Mouse (Mus musculus): ENCODE results near the gene Lrmda. TPM values are rescaled to one million over a fixed set of nuclear protein-coding genes. Genes with fewer than 3 reads are reported as not detected.

Gene Lrmda
- polyA plus RNA-seq, 1 experiment from 2014 or later = 1.8 TPM

DNA sequence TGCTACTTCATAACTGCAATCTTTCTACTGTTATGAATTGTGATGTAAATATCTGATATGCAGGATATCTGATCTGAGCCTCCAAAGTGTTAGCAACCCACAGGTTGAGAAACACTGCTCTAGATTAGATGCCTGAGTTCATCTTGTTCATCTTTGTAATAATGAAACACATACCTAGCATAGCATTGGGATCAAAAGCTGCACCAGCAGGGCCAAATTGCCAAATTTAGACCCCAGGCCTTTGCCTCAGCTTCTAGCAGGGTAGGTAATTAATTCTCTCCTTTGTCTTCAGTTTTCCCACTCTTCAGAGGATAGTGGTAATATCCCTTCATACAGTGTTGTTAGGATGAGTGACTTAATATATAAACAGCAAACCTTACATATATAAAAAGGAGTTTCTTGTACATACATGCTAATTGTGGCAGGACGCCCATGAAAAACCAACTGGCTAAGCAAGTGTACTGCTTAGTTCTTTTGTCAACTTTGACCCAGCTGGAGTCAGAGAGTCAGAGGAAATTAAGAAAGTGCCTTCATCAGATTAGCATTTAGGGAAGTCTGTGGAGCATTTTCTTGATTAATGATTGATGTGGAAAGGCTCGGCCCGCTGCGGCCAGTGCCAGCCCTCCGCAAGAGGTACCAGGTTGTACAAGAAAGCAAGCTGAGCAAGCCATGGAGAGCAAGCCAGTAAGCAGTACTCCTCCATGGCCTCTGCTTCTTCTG is 315.7 kb downstream of the Lrmda start:
- 90% methylated on average over 5 of the region's 5 CpGs for WGBS
- Histone ChIP-seq H3K36me3 (ENCODE audit: control insufficient read depth, insufficient read depth) (no peaks in the 10 kb centered on the region), H3K27ac (ENCODE audit: low read depth, low read length) (no peak overlapping the region), H3K4me1 (replicated peaks; ENCODE audit: control insufficient read depth, insufficient read depth, low read length) (no peaks in the 10 kb centered on the region), H3K27me3 (replicated peaks; ENCODE audit: control insufficient read depth, insufficient read depth, low read length) (no peaks in the 10 kb centered on the region), H3K9ac (ENCODE audit: low read depth, low read length) (no peak overlapping the region), H3K9me3 (ENCODE audit: control insufficient read depth) (no peaks in the 10 kb centered on the region), H3K4me3 (ENCODE audit: low read depth, low read length) (no peak overlapping the region), H3K4me2 (replicated peaks; ENCODE audit: low read depth) (no peak overlapping the region)
- ATAC-seq = no peak
- no peak for TF ChIP-seq CTCF (IDR thresholded peaks at IDR 0.05; ENCODE audit: low read depth)

DNA sequence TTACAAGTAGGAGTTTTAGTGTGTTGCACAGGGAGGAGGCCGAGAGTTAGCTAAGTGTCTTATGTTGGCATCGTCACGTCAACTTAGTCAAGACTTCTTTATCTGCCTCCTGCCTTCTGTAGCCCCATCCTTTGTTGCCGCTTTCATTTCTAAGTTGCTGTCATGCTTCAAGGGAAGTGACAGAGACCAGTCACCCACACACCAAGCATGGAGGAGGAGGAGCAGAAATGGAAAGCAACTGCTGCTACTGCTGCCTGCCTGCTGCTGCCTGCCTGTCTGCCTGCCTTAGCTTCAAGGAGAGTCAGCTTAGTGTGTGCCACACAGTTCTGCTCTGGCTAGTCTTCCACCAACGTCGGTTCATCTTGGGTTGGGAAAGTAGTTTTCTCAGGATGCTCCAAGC is 319.7 kb downstream of the Lrmda start:
- no peaks in the 10 kb centered on the region for H3K27me3 ChIP-seq (replicated peaks; ENCODE audit: control insufficient read depth, insufficient read depth, low read length)

DNA sequence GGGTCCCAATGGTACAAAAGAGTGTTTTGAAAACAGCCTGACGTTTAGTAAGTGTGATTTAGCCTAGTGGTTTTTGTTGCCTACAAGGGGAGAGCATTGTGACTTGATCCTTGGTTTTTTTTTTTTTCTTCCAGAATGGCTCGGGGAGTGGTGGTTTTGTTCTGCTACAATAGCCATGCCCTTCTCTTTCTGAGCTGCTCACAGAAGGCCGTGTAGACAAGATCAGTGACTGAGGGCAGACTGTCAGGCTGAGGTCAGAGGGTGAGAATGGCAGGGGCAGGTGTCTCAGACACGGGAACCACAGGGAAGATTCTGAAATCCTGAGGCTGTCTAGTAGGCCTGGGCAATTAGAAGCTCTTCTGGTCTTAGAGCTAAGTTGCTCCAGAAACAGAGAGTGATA is 323.8 kb downstream of the Lrmda start:
- H3K27ac ChIP-seq (ENCODE audit: low read depth, low read length) = no peak overlapping the region
- TF ChIP-seq CTCF (IDR thresholded peaks at IDR 0.05; ENCODE audit: low read depth) = no peak
- H3K4me2 ChIP-seq (replicated peaks; ENCODE audit: low read depth) = no peak overlapping the region
- H3K4me1 ChIP-seq (replicated peaks; ENCODE audit: control insufficient read depth, insufficient read depth, low read length) = no peaks in the 10 kb centered on the region
- H3K4me3 ChIP-seq (ENCODE audit: low read depth, low read length) = no peak overlapping the region
- no peaks in the 10 kb centered on the region for H3K9me3 ChIP-seq (ENCODE audit: control insufficient read depth)
- 63% methylated on average over 4 of the region's 4 CpGs for WGBS
- ATAC-seq = no peak
- no peaks in the 10 kb centered on the region for H3K27me3 ChIP-seq (replicated peaks; ENCODE audit: control insufficient read depth, insufficient read depth, low read length)
- no peak overlapping the region for H3K9ac ChIP-seq (ENCODE audit: low read depth, low read length)
- H3K36me3 ChIP-seq (ENCODE audit: control insufficient read depth, insufficient read depth) = no peaks in the 10 kb centered on the region

More for the DNA sequence above, 319.7 kb downstream of the Lrmda start:
- Histone ChIP-seq H3K27ac (ENCODE audit: low read depth, low read length) (no peak overlapping the region), H3K4me1 (replicated peaks; ENCODE audit: control insufficient read depth, insufficient read depth, low read length) (no peaks in the 10 kb centered on the region), H3K9ac (ENCODE audit: low read depth, low read length) (no peak overlapping the region), H3K4me3 (ENCODE audit: low read depth, low read length) (no peak overlapping the region), H3K36me3 (ENCODE audit: control insufficient read depth, insufficient read depth) (no peaks in the 10 kb centered on the region), H3K4me2 (replicated peaks; ENCODE audit: low read depth) (no peak overlapping the region), H3K9me3 (ENCODE audit: control insufficient read depth) (no peaks in the 10 kb centered on the region)
- ATAC-seq = no peak
- 65% methylated on average over 6 of the region's 6 CpGs for WGBS
- TF ChIP-seq CTCF (IDR thresholded peaks at IDR 0.05; ENCODE audit: low read depth) = no peak

DNA sequence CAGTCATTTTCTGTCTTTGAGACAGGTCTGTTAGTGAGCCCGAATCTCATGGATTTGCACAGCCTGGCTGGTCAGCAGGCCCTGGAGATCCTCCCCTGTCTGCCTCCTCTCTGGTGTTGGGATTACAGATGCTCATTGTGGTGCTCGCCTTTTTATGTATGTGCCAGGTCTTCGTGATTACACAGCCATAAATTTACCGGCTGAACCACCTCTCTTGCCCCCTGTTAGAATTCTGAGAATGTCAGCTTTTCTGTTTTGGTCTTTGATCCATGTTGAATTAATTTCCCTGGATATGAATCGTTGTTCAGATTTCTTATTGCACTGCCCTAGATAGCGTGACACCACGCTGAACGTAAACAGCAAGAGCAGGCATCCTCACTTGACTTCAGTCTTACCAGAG is 325.7 kb downstream of the Lrmda start:
- H3K36me3 ChIP-seq (ENCODE audit: control insufficient read depth, insufficient read depth) = no peaks in the 10 kb centered on the region
- H3K4me3 ChIP-seq (ENCODE audit: low read depth, low read length) = no peak overlapping the region
- H3K4me2 ChIP-seq (replicated peaks; ENCODE audit: low read depth) = no peak overlapping the region
- no peak overlapping the region for H3K9ac ChIP-seq (ENCODE audit: low read depth, low read length)
- no peak for TF ChIP-seq CTCF (IDR thresholded peaks at IDR 0.05; ENCODE audit: low read depth)
- 74% methylated on average over 8 of the region's 8 CpGs for WGBS
- H3K27me3 ChIP-seq (replicated peaks; ENCODE audit: control insufficient read depth, insufficient read depth, low read length) = no peaks in the 10 kb centered on the region
- no peaks in the 10 kb centered on the region for H3K4me1 ChIP-seq (replicated peaks; ENCODE audit: control insufficient read depth, insufficient read depth, low read length)
- no peaks in the 10 kb centered on the region for H3K9me3 ChIP-seq (ENCODE audit: control insufficient read depth)
- no peak for ATAC-seq
- no peak overlapping the region for H3K27ac ChIP-seq (ENCODE audit: low read depth, low read length)

DNA sequence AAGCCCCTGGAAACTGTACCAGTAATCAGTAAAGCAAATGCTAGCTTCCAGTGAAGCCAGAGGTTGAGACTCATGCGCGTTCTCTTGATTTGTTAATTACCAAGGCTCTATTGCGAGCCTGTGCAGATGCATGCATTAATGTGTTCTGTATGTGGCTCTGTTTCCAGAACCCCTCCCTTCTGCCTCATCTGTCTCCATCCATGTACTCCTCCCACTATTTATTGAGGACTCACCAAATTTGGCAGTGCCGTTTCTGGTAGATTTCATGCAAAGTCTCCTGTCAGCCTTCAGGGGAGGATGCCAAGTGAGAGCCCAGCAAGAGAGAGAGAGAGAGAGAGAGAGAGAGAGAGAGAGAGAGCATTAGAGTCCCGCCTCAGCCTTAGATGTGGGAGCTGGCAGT is 334.1 kb downstream of the Lrmda start:
- Histone ChIP-seq H3K4me1 (replicated peaks; ENCODE audit: control insufficient read depth, insufficient read depth, low read length) (no peaks in the 10 kb centered on the region), H3K27ac (ENCODE audit: low read depth, low read length) (no peak overlapping the region), H3K9ac (ENCODE audit: low read depth, low read length) (no peak overlapping the region), H3K4me2 (replicated peaks; ENCODE audit: low read depth) (no peak overlapping the region), H3K27me3 (replicated peaks; ENCODE audit: control insufficient read depth, insufficient read depth, low read length) (no peaks in the 10 kb centered on the region), H3K36me3 (ENCODE audit: control insufficient read depth, insufficient read depth) (no peaks in the 10 kb centered on the region), H3K4me3 (ENCODE audit: low read depth, low read length) (no peak overlapping the region), H3K9me3 (ENCODE audit: control insufficient read depth) (no peaks in the 10 kb centered on the region)
- 73% methylated on average over 5 of the region's 5 CpGs for WGBS
- no peak for ATAC-seq
- no peak for TF ChIP-seq CTCF (IDR thresholded peaks at IDR 0.05; ENCODE audit: low read depth)

DNA sequence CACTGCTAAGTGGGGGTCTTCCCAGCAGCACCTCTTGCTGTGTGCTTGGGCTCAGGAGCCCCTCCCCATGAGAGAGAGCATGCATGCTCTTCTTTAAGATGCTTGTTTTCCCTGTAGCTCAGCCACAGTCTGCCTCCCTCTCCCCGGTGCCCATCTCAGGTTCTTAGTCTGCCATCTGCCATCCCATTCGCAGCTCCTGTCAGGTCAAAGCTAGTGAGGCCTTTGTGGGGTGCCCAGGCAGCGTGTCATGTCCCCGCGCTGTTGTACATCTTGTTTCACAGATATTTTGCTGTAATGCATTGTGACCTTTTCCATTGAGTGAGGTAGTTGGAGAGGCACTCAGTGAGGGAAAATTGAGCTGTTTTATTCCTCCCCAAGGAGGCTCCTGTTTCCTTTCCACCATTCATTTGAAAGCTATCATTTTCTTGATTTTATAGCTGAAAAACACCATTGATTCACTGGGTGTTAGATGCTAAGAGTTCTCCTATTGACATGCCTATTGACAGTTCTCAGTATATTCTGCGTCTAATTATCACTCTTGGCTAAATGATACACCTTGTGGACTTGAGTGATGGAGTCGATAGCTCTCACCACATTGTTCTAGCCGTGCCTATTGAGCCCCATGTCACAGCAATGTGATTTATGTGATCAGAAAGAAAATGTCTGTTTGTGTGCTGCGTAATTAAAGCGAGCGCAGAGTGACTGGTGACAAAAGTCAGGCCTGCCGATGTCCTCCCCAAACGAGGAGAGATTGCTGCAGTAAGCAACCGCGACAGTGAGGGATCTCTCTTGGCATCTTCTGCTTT is 335.5 kb downstream of the Lrmda start:
- no peaks in the 10 kb centered on the region for H3K36me3 ChIP-seq (ENCODE audit: control insufficient read depth, insufficient read depth)
- TF ChIP-seq CTCF (IDR thresholded peaks at IDR 0.05; ENCODE audit: low read depth) = no peak
- H3K9me3 ChIP-seq (ENCODE audit: control insufficient read depth) = no peaks in the 10 kb centered on the region
- ATAC-seq = no peak
- H3K9ac ChIP-seq (ENCODE audit: low read depth, low read length) = no peak overlapping the region
- no peak overlapping the region for H3K4me3 ChIP-seq (ENCODE audit: low read depth, low read length)
- no peak overlapping the region for H3K4me2 ChIP-seq (replicated peaks; ENCODE audit: low read depth)
- no peak overlapping the region for H3K27ac ChIP-seq (ENCODE audit: low read depth, low read length)
- no peaks in the 10 kb centered on the region for H3K4me1 ChIP-seq (replicated peaks; ENCODE audit: control insufficient read depth, insufficient read depth, low read length)
- H3K27me3 ChIP-seq (replicated peaks; ENCODE audit: control insufficient read depth, insufficient read depth, low read length) = no peaks in the 10 kb centered on the region
- WGBS = 74% methylated on average over 15 of the region's 15 CpGs

Measured in intestine, postnatal 0 days (tissue).